Mouse (Mus musculus) hindbrain, embryonic 11.5 days (tissue): ENCODE data around the gene Brpf3. TPM values are rescaled to one million over a fixed set of nuclear protein-coding genes. Genes with fewer than 3 reads are reported as not detected.

Experiments used
- ATAC-seq: fragments of 200-750 bp; cut with Nextera tagmentation; 2 replicates; pipeline ENCODE4 v1.8.0; 2017; ENCODE audit warnings: mild to moderate bottlenecking, moderate TSS enrichment, moderate library complexity; ENCODE audit not compliant: low FRiP score
- DNase-seq: peaks from one replicate; pipeline ENCODE4 v3.0.0-alpha.2; 2015; ENCODE audit warnings: low spot score
- H3K27ac ChIP-seq: fragments of 300-500 bp; sonication (generic); 2 replicates; pipeline ENCODE4 v1.5.1; 2014; ENCODE audit warnings: mild to moderate bottlenecking, low read depth, low read length
- H3K27me3 ChIP-seq: fragments of 300-500 bp; sonication (generic); 2 replicates; pipeline ENCODE4 v1.6.1; 2014; ENCODE audit warnings: mild to moderate bottlenecking, low read length, moderate library complexity, mixed read lengths; ENCODE audit not compliant: control insufficient read depth, insufficient read depth
- H3K36me3 ChIP-seq: fragments of 300-500 bp; sonication (generic); 2 replicates; pipeline ENCODE4 v1.6.1; 2014; ENCODE audit warnings: mild to moderate bottlenecking, low read length, moderate library complexity, mixed read lengths; ENCODE audit not compliant: control insufficient read depth, insufficient read depth
- H3K4me1 ChIP-seq: fragments of 300-500 bp; sonication (generic); replicated peaks from 2 replicates; pipeline ENCODE4 v1.6.1; 2014; ENCODE audit warnings: low read length, mixed read lengths; ENCODE audit not compliant: control insufficient read depth, insufficient read depth
- H3K4me2 ChIP-seq: fragments of 300-500 bp; sonication (generic); replicated peaks from 2 replicates; pipeline ENCODE4 v1.6.1; 2014; ENCODE audit warnings: mild to moderate bottlenecking, low read depth, low read length
- H3K4me3 ChIP-seq: fragments of 300-500 bp; sonication (generic); 2 replicates; pipeline ENCODE4 v1.5.1; 2014; ENCODE audit warnings: low read depth, low read length
- H3K9ac ChIP-seq: fragments of 300-500 bp; sonication (generic); 2 replicates; pipeline ENCODE4 v1.6.1; 2014; ENCODE audit warnings: low read depth, low read length
- H3K9me3 ChIP-seq: fragments of 300-500 bp; sonication (generic); 2 replicates; pipeline ENCODE4 v1.6.1; 2016; ENCODE audit warnings: low read length; ENCODE audit not compliant: control insufficient read depth
- WGBS: fragments of 180-500 bp; shearing (Covaris S2); extraction: QIAGEN DNeasy Blood & Tissue Kit; methylation state at CpG from one replicate; pipeline ENCODE4 v1.1.7; 2014; 5-methylcytosine and 5-hydroxymethylcytosine counted together
- polyA plus RNA-seq: library from polyadenylated mRNA; unstranded; fragments of >200 nt; fragmentation: Nextera tagmentation; extraction: Ambion mirVana; gene quantifications from 2 replicates; pipeline ENCODE4 v1.2.1, GENCODE M21; 2014

Gene Brpf3
- polyA plus RNA-seq: 7.1 and 9.8 TPM in 2 replicates

DNA sequence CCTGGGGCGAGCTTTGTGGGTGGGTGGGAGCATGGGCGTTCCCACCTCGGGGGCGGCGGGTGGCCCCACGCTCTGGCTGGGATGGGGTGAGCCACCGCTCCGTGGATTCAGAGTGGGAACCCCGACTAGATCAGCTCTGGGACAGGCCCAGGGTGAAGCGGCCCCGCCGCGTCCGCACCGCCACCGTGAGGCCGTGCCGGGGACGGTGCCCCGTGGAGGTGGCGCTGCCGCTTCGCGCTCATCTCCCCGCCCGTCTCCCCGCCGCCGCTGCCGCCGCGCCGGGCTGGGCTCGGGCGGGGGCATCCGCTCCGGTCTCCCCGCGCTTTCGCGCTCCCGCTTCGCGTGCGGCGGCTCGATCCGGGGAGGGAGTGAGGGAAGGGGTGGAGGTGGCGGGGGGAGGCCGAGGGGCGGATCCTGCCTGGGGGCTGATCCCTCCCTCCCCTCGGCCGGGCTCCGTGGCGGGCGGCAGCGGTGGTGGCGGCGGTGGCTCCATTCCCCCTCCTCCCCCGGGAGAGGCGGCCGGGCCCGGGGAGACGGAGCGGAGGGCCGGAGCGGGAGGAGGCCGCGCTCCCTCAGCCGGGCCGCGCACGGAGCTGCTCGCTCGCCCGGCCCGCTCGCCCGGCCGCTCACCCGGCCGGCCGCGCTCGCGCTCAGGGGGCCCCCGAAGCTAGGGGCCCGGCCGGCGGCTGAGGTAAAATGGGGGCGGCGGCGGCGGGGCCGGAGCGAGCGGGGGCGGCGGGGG is at the start of gene Brpf3:
Brpf3 (plus strand) TSS at position 420 of the 742 bp plus-strand sequence.
- H3K36me3 ChIP-seq: no peaks in the 10 kb centered on the region; the same call in 1 of the 2 replicates
- peak within 1 kb of the TSS; percentile 72 for H3K4me2 ChIP-seq
- H3K4me3 ChIP-seq: peak within 1 kb of the TSS; percentile 73
- no peaks in the 10 kb centered on the region for H3K9me3 ChIP-seq
- H3K4me1 ChIP-seq: 0 out of 2 replicates have a peak, but pooled peaks cover 3% of the 10 kb centered on the region
- H3K27me3 ChIP-seq: no peaks in the 10 kb centered on the region
- H3K9ac ChIP-seq: peak within 1 kb of the TSS; percentile 99
- ATAC-seq (peak; percentile 79), DNase-seq (peak; percentile 80)
- WGBS: under 1% methylated on average over 34 of the region's 99 CpGs
- H3K27ac ChIP-seq: peak within 1 kb of the TSS; percentile 98

DNA sequence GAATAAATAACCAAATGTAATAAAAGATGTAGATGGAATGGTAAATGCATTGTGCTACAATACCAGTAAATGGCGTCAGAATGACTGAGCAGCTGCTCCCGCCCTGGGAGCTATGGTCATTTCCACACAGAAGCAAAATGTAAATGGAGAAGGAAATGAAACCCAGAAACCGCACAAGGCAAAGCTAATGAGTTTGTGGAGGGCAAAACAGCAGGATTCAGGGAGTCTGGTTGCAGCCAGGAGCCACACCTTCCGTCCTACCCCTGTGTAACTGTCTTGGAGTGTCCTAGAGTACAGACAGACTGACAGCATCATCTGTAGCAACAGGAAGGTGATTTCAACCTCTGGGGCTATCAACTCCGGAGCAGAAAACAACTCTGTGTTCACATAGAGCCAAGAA is 44.4 kb upstream of the Brpf3 start:
- Histone ChIP-seq H3K36me3 (no peaks in the 10 kb centered on the region), H3K4me3 (no peak overlapping the region), H3K9me3 (no peaks in the 10 kb centered on the region), H3K27me3 (no peaks in the 10 kb centered on the region), H3K27ac (no peak overlapping the region), H3K4me1 (no peaks in the 10 kb centered on the region), H3K9ac (no peak overlapping the region), H3K4me2 (no peak overlapping the region)
- 68% methylated on average over 5 of the region's 5 CpGs for WGBS
- ATAC-seq (no peak), DNase-seq (no peak)

DNA sequence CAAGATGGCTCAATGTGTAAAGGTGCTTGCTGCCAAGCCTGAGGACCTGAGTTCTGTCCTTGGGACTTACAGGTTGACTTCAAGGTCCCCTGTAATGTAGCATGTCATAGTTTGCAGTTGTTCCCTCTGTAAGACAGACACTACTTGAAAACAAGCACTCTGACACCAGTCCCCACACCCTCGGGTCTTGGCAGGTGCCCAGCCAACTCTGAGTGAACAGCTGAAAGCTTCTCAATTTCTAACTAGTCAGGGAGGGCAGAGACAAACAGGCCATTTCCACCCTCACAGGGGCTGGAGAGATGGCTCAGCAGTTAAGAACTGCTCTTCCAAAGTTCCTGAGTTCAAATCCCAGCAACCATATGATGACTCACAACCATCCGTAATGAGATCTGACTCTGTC is 43.4 kb upstream of the Brpf3 start:
- ATAC-seq (no peak), DNase-seq (no peak)
- Histone ChIP-seq H3K4me2 (no peak overlapping the region), H3K9ac (no peak overlapping the region), H3K27ac (no peak overlapping the region), H3K27me3 (no peaks in the 10 kb centered on the region), H3K4me3 (no peak overlapping the region), H3K9me3 (no peaks in the 10 kb centered on the region), H3K4me1 (no peaks in the 10 kb centered on the region), H3K36me3 (no peaks in the 10 kb centered on the region)
- 86% methylated on average over 2 of the region's 2 CpGs for WGBS

DNA sequence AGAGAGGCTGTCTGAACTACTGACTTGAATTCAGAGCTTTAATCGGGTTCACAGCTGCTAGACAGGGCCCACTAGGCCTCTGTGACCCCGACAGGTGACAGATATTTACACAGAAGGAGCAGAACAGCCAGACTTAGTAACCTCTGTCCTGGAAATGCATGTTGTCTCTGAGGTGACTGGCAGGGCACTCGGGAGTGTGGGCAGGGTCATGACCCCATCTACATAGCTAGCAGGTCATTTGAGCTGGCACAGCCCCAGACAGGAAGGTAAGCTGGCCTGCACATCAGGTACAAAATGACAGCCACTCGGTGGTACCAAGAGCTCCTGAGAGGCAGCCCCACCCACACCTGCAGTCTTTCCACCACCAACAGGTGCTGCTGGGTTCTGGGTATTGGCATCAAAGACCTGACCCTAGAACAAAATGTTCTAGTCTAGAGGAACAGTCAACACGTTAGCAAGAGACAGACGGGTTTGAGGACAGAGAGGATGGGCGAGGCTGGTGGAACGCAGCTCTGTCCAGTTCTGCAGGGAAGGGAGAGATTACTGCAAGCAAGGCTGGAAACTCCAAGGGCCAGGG is 40.1 kb upstream of the Brpf3 start:
- no peak overlapping the region for H3K27ac ChIP-seq
- H3K4me2 ChIP-seq: no peak overlapping the region
- DNase-seq (no peak), ATAC-seq (no peak)
- no peaks in the 10 kb centered on the region for H3K36me3 ChIP-seq
- H3K4me3 ChIP-seq: no peak overlapping the region
- 77% methylated on average over 8 of the region's 8 CpGs for WGBS
- H3K9ac ChIP-seq: no peak overlapping the region
- H3K9me3 ChIP-seq: no peaks in the 10 kb centered on the region
- no peaks in the 10 kb centered on the region for H3K4me1 ChIP-seq
- H3K27me3 ChIP-seq: no peaks in the 10 kb centered on the region

DNA sequence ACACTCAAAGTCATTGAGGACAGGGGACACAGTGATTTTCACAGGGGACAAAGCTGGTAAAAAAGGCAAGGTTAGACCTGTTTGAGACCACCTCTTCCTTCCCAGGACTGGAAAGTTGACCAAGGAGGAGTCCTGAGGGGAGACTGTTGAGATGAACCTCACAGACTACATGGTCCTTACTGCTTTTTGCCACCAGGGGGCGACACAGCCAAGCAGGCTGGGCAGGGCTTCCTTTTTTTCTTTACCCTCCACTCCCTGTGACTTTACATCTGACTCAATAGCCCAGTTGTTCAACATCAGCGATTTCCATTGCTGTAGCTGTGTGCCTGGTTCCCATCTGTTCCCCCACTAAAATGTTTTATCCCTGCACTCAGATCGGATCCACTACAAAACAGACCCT is 39.0 kb upstream of the Brpf3 start:
- Histone ChIP-seq H3K4me2 (no peak overlapping the region), H3K4me1 (no peaks in the 10 kb centered on the region), H3K36me3 (no peaks in the 10 kb centered on the region), H3K27me3 (no peaks in the 10 kb centered on the region), H3K27ac (no peak overlapping the region), H3K9ac (no peak overlapping the region), H3K9me3 (no peaks in the 10 kb centered on the region), H3K4me3 (no peak overlapping the region)
- ATAC-seq (no peak), DNase-seq (peak; percentile 78)
- 20% methylated on average over 3 of the region's 3 CpGs for WGBS

DNA sequence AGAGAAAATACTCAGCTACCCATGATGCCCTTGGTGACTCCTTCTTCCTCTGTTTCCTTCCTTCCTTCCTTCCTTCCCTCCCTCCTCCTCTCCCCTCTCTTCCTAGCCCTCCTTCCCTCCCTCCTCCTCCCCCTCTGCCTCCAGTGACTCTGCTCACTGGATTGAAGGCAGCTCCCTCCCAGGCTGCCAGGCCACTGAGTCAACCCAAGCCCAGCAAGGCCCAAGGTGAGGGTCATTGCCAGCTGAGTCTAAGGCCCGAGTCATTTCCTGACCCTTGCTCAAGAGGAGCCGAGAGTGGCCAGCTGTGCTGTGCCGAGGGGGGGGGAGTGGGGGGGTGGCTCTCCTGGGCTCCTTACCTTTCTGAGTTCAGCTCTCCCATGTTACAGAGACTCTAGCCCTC is 34.7 kb upstream of the Brpf3 start:
- H3K9me3 ChIP-seq: no peaks in the 10 kb centered on the region
- H3K27ac ChIP-seq: no peak overlapping the region
- H3K4me1 ChIP-seq: peaks cover 2% of the 10 kb centered on the region
- no peaks in the 10 kb centered on the region for H3K36me3 ChIP-seq
- no peak overlapping the region for H3K4me2 ChIP-seq
- H3K27me3 ChIP-seq: peaks cover 26% of the 10 kb centered on the region
- WGBS: 74% methylated on average over 3 of the region's 3 CpGs
- ATAC-seq (no peak), DNase-seq (no peak)
- H3K9ac ChIP-seq: no peak overlapping the region
- H3K4me3 ChIP-seq: no peak overlapping the region

DNA sequence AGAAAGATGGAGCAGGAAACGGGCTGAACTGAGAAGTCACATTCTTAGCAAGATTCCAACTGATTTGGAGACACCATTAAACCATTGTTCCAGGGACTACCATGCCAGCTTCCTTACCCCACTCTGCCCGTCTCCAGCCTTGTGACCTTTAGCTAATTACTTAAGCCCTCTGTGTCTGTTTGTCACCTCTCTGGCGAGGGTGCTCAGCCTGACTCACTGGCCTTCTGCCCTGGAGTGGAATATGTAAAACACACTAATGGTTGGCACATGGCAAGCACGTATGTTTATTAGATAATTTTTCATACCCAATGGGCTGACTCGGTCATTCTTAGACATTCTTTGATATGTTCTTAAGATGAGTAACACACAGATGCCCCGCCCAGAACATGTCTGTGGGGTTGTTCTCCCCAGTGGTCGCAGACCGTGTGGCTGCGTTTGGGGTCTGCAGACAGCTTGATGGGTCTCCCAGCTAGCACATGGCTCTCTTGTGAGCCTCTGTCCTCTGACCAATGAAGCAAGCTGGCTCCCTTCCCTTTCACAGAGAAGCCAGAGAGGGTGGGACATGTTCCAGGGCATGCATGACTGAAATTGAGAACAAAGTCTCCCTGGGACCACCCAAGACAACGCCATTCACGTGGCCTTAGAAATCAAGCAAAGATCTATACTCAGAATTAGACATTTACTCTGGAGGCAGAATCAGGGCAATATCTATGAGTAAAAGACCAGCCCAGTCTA is 33.9 kb upstream of the Brpf3 start:
- Histone ChIP-seq H3K4me2 (no peak overlapping the region), H3K4me3 (no peak overlapping the region), H3K27ac (no peak overlapping the region), H3K27me3 (peaks cover 28% of the 10 kb centered on the region), H3K9ac (no peak overlapping the region), H3K36me3 (no peaks in the 10 kb centered on the region), H3K9me3 (no peaks in the 10 kb centered on the region), H3K4me1 (peaks cover 2% of the 10 kb centered on the region)
- DNase-seq (no peak), ATAC-seq (no peak)
- WGBS: 72% methylated on average over 11 of the region's 11 CpGs

DNA sequence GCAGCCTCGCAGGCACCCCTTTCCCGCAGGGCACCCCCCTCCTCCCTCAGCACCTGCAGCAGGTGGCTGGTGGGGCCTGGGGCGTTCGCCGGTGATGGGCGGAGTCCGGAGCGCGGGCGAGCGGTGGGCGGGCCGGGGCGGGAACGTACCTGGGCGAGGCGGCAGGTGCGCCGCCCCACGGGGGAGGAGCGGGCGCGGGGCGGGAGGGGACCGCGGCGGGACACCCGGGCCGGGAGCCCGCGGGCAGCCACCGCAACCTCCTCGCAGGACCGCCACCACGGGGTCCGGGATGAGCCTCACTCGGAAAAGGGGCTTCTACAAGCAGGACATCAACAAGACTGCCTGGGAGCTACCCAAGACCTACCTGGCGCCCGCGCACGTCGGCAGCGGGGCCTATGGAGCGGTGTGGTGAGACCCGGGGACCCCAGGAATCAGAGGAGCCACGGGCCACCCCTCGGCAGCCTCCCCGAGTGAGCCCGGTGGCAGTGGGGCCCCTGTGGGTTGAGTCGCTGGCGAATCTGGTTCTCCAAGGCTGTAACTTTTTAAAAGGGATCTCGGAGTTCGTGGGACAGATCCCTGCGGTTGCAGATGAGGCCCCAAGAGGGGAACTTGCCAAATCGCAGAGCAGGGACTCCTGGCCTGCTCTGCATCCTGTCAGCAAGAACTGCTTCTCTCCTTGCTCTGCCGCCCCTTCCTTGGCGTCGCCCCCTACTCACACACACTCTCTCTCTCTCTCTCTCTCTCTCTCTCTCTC is 31.6 kb upstream of the Brpf3 start, which contains the start of gene Mapk13:
Mapk13 (plus strand) TSS at position 177 of the 754 bp plus-strand sequence.
- Histone ChIP-seq H3K27ac (no peak within 1 kb of the TSS), H3K36me3 (no peaks in the 10 kb centered on the region), H3K9me3 (no peaks in the 10 kb centered on the region), H3K27me3 (peaks cover 28% of the 10 kb centered on the region), H3K4me2 (peak within 1 kb of the TSS; percentile 63), H3K9ac (0 out of 2 replicates have a peak within 1 kb of the TSS, but pooled peaks have one; percentile 15), H3K4me1 (peaks cover 2% of the 10 kb centered on the region), H3K4me3 (peak within 1 kb of the TSS; percentile 35)
- DNase-seq (peak; percentile 43), ATAC-seq (no peak)
- 1% methylated on average over 47 of the region's 58 CpGs for WGBS
